Mouse (Mus musculus) limb, embryonic 11.5 days (tissue): Measurements from ENCODE around the gene Epgn. TPM values are rescaled to one million over a fixed set of nuclear protein-coding genes. Genes with fewer than 3 reads are reported as not detected.

Experiments used
- ATAC-seq: fragments of 200-750 bp; cut with Nextera tagmentation; 2 replicates; pipeline ENCODE4 v1.8.0; 2017; ENCODE audit warnings: low read depth; ENCODE audit not compliant: insufficient number of reproducible peaks, low FRiP score, low TSS enrichment
- DNase-seq: peaks from one replicate; pipeline ENCODE4 v3.0.0-alpha.2; 2015; ENCODE audit warnings: low spot score
- H3K27ac ChIP-seq: fragments of 300-500 bp; sonication (generic); replicated peaks from 2 replicates; pipeline ENCODE4 v1.5.1; 2014; ENCODE audit warnings: low read depth, mild to moderate bottlenecking, low read length
- H3K27me3 ChIP-seq: fragments of 300-500 bp; sonication (generic); 2 replicates; pipeline ENCODE4 v1.6.1; 2014; ENCODE audit warnings: mild to moderate bottlenecking, low read length, mixed read lengths; ENCODE audit not compliant: control insufficient read depth, insufficient read depth
- H3K36me3 ChIP-seq: fragments of 300-500 bp; sonication (generic); 2 replicates; pipeline ENCODE4 v1.6.1; 2014; ENCODE audit warnings: mild to moderate bottlenecking, low read length, moderate library complexity, mixed read lengths; ENCODE audit not compliant: control insufficient read depth, insufficient read depth
- H3K4me1 ChIP-seq: fragments of 300-500 bp; sonication (generic); 2 replicates; pipeline ENCODE4 v1.6.1; 2014; ENCODE audit warnings: low read length, mixed read lengths; ENCODE audit not compliant: control insufficient read depth, insufficient read depth
- H3K4me2 ChIP-seq: fragments of 300-500 bp; sonication (generic); 2 replicates; pipeline ENCODE4 v1.6.1; 2014; ENCODE audit warnings: low read depth, mild to moderate bottlenecking, moderate library complexity; ENCODE audit not compliant: severe bottlenecking
- H3K4me3 ChIP-seq: fragments of 300-500 bp; sonication (generic); 2 replicates; pipeline ENCODE4 v1.5.1; 2014; ENCODE audit warnings: low read depth, low read length
- H3K9ac ChIP-seq: fragments of 300-500 bp; sonication (generic); 2 replicates; pipeline ENCODE4 v1.6.1; 2014; ENCODE audit warnings: mild to moderate bottlenecking, low read length
- H3K9me3 ChIP-seq: fragments of 300-500 bp; sonication (generic); 2 replicates; pipeline ENCODE4 v1.6.1; 2016; ENCODE audit warnings: low read length; ENCODE audit not compliant: control insufficient read depth
- WGBS: fragments of 180-500 bp; shearing (Covaris S2); extraction: QIAGEN DNeasy Blood & Tissue Kit; methylation state at CpG from one replicate; pipeline ENCODE4 v1.1.7; 2014; 5-methylcytosine and 5-hydroxymethylcytosine counted together
- polyA plus RNA-seq: library from polyadenylated mRNA; unstranded; fragments of >200 nt; fragmentation: Nextera tagmentation; extraction: Ambion mirVana; gene quantifications from 2 replicates; pipeline ENCODE4 v1.2.1, GENCODE M21; 2014

Gene Epgn
- polyA plus RNA-seq, 1 experiment from 2014 or later: 0.37 TPM

GRCm38 (mm10) chr5:91030629-91031028, 3.4 kb downstream of the Epgn start:
- WGBS: 90% methylated on average over 2 of the region's 2 CpGs
- Histone ChIP-seq H3K9me3 (no peaks in the 10 kb centered on the region), H3K4me1 (no peaks in the 10 kb centered on the region), H3K27ac (no peak overlapping the region), H3K27me3 (no peaks in the 10 kb centered on the region), H3K36me3 (no peaks in the 10 kb centered on the region), H3K4me3 (no peak overlapping the region), H3K4me2 (no peak overlapping the region), H3K9ac (no peak overlapping the region)
- ATAC-seq (no peak), DNase-seq (no peak)

GRCm38 (mm10) chr5:91035341-91035740, 8.1 kb downstream of the Epgn start:
- H3K4me3 ChIP-seq: no peak overlapping the region
- no peaks in the 10 kb centered on the region for H3K27me3 ChIP-seq
- 83% methylated on average over 2 of the region's 2 CpGs for WGBS
- no peak overlapping the region for H3K9ac ChIP-seq
- no peaks in the 10 kb centered on the region for H3K9me3 ChIP-seq
- DNase-seq (no peak), ATAC-seq (no peak)
- H3K4me1 ChIP-seq: no peaks in the 10 kb centered on the region
- H3K36me3 ChIP-seq: no peaks in the 10 kb centered on the region
- H3K4me2 ChIP-seq: no peak overlapping the region
- no peak overlapping the region for H3K27ac ChIP-seq

- Histone ChIP-seq H3K4me3 (no peak overlapping the region), H3K27ac (no peak overlapping the region), H3K27me3 (no peaks in the 10 kb centered on the region), H3K9me3 (no peaks in the 10 kb centered on the region), H3K9ac (no peak overlapping the region), H3K4me2 (no peak overlapping the region), H3K4me1 (no peaks in the 10 kb centered on the region), H3K36me3 (no peaks in the 10 kb centered on the region)
- DNase-seq: no peak
- 93% methylated on average over 4 of the region's 4 CpGs for WGBS
- no peak for ATAC-seq
These were observed 9.4 kb downstream of the Epgn start for GRCm38 (mm10) chr5:91036628-91037027.

- Histone ChIP-seq H3K9me3 (no peaks in the 10 kb centered on the region), H3K9ac (no peak overlapping the region), H3K27me3 (no peaks in the 10 kb centered on the region), H3K4me2 (no peak overlapping the region), H3K36me3 (no peaks in the 10 kb centered on the region), H3K4me3 (no peak overlapping the region), H3K4me1 (no peaks in the 10 kb centered on the region), H3K27ac (no peak overlapping the region)
- no peak for ATAC-seq
- DNase-seq: no peak
- whole genome bisulfite sequencing: 88% methylated on average over 2 of the region's 2 CpGs
These were observed 10.5 kb downstream of the Epgn start for GRCm38 (mm10) chr5:91037756-91038155.

- WGBS: 16% methylated on average over 2 of the region's 2 CpGs
- no peaks in the 10 kb centered on the region for H3K9me3 ChIP-seq
- no peaks in the 10 kb centered on the region for H3K27me3 ChIP-seq
- no peak overlapping the region for H3K4me3 ChIP-seq
- DNase-seq (peak; percentile 40), ATAC-seq (no peak)
- H3K4me1 ChIP-seq: no peaks in the 10 kb centered on the region
- no peaks in the 10 kb centered on the region for H3K36me3 ChIP-seq
- no peak overlapping the region for H3K4me2 ChIP-seq
- no peak overlapping the region for H3K27ac ChIP-seq
- no peak overlapping the region for H3K9ac ChIP-seq
These were observed 11.3 kb downstream of the Epgn start for GRCm38 (mm10) chr5:91038547-91038946.

GRCm38 (mm10) chr5:91038963-91039362, 11.7 kb downstream of the Epgn start:
- H3K36me3 ChIP-seq: no peaks in the 10 kb centered on the region
- no peak overlapping the region for H3K4me3 ChIP-seq
- no peaks in the 10 kb centered on the region for H3K4me1 ChIP-seq
- no peak overlapping the region for H3K27ac ChIP-seq
- no peak overlapping the region for H3K4me2 ChIP-seq
- no peaks in the 10 kb centered on the region for H3K27me3 ChIP-seq
- H3K9me3 ChIP-seq: no peaks in the 10 kb centered on the region
- no peak overlapping the region for H3K9ac ChIP-seq
- ATAC-seq: no peak
- DNase-seq: no peak
- 54% methylated on average over 2 of the region's 2 CpGs for WGBS

GRCm38 (mm10) chr5:91047987-91048386, 20.7 kb downstream of the Epgn start:
- Histone ChIP-seq H3K36me3 (no peaks in the 10 kb centered on the region), H3K4me1 (no peaks in the 10 kb centered on the region), H3K4me3 (no peak overlapping the region), H3K9me3 (no peaks in the 10 kb centered on the region), H3K27me3 (no peaks in the 10 kb centered on the region), H3K27ac (no peak overlapping the region), H3K4me2 (no peak overlapping the region), H3K9ac (no peak overlapping the region)
- 86% methylated on average over 6 of the region's 6 CpGs for WGBS
- DNase-seq (no peak), ATAC-seq (no peak)

GRCm38 (mm10) chr5:91048397-91048796, 21.1 kb downstream of the Epgn start:
- 93% methylated on average over 8 of the region's 8 CpGs for WGBS
- Histone ChIP-seq H3K27me3 (no peaks in the 10 kb centered on the region), H3K4me1 (no peaks in the 10 kb centered on the region), H3K36me3 (no peaks in the 10 kb centered on the region), H3K9me3 (no peaks in the 10 kb centered on the region), H3K9ac (no peak overlapping the region), H3K4me3 (no peak overlapping the region), H3K4me2 (no peak overlapping the region), H3K27ac (no peak overlapping the region)
- ATAC-seq (no peak), DNase-seq (no peak)

GRCm38 (mm10) chr5:91072340-91072739, 45.1 kb downstream of the Epgn start:
- H3K27me3 ChIP-seq: peaks cover 12% of the 10 kb centered on the region
- WGBS: 72% methylated on average over 4 of the region's 4 CpGs
- H3K4me1 ChIP-seq: no peaks in the 10 kb centered on the region
- no peak overlapping the region for H3K9ac ChIP-seq
- no peak for DNase-seq
- no peak for ATAC-seq
- H3K4me3 ChIP-seq: no peak overlapping the region
- no peak overlapping the region for H3K4me2 ChIP-seq
- H3K27ac ChIP-seq: no peak overlapping the region
- H3K36me3 ChIP-seq: no peaks in the 10 kb centered on the region
- no peaks in the 10 kb centered on the region for H3K9me3 ChIP-seq
